Mouse (Mus musculus) midbrain, embryonic 16.5 days (tissue): Measurements from ENCODE around the gene Ptpro. TPM values are rescaled to one million over a fixed set of nuclear protein-coding genes. Genes with fewer than 3 reads are reported as not detected.

Experiments
- ATAC-seq: fragments of 200-750 bp; cut with Nextera tagmentation; 2 replicates; pipeline ENCODE4 v1.8.0; 2017; ENCODE audit warnings: moderate TSS enrichment
- H3K27ac ChIP-seq: fragments of 300-500 bp; sonication (generic); 2 replicates; pipeline ENCODE4 v1.5.1; 2014; ENCODE audit warnings: mild to moderate bottlenecking, low read length, mixed read lengths
- H3K27me3 ChIP-seq: fragments of 300-500 bp; sonication (generic); 2 replicates; pipeline ENCODE4 v1.6.1; 2014; ENCODE audit warnings: low read depth, low read length, mixed read lengths; ENCODE audit not compliant: control insufficient read depth, insufficient read depth
- H3K36me3 ChIP-seq: fragments of 300-500 bp; sonication (generic); 2 replicates; pipeline ENCODE4 v1.6.1; 2014; ENCODE audit warnings: mild to moderate bottlenecking, low read length, moderate library complexity, mixed read lengths; ENCODE audit not compliant: control insufficient read depth, insufficient read depth
- H3K4me1 ChIP-seq: fragments of 300-500 bp; sonication (generic); 2 replicates; pipeline ENCODE4 v1.6.1; 2014; ENCODE audit warnings: mild to moderate bottlenecking, low read length, mixed read lengths; ENCODE audit not compliant: control insufficient read depth, insufficient read depth
- H3K4me2 ChIP-seq: fragments of 300-500 bp; sonication (generic); 2 replicates; pipeline ENCODE4 v1.6.1; 2014; ENCODE audit warnings: mild to moderate bottlenecking, low read length, mixed read lengths
- H3K4me3 ChIP-seq: fragments of 300-500 bp; sonication (generic); 2 replicates; pipeline ENCODE4 v1.5.1; 2014; ENCODE audit warnings: low read depth, mild to moderate bottlenecking, low read length, moderate library complexity, mixed read lengths
- H3K9ac ChIP-seq: fragments of 300-500 bp; sonication (generic); 2 replicates; pipeline ENCODE4 v1.6.1; 2014; ENCODE audit warnings: low read depth, low read length, mixed read lengths
- H3K9me3 ChIP-seq: fragments of 300-500 bp; sonication (generic); replicated peaks from 2 replicates; pipeline ENCODE4 v1.6.1; 2014; ENCODE audit warnings: mild to moderate bottlenecking, low read length, mixed read lengths; ENCODE audit not compliant: control insufficient read depth, poor library complexity, severe bottlenecking
- WGBS: fragments of 180-500 bp; shearing (Covaris S2); extraction: QIAGEN DNeasy Blood & Tissue Kit; methylation state at CpG from one replicate; pipeline ENCODE4 v1.1.7; 2014; 5-methylcytosine and 5-hydroxymethylcytosine counted together
- polyA plus RNA-seq: library from polyadenylated mRNA; unstranded; fragments of >200 nt; fragmentation: Nextera tagmentation; extraction: Ambion mirVana; gene quantifications from 2 replicates; pipeline ENCODE4 v1.2.1, GENCODE M21; 2015

The Ptpro gene
- polyA plus RNA-seq, 1 experiment from 2014 or later, result 73.7 TPM

GRCm38 (mm10) chr6:137343688-137344441 lies 91.7 kb downstream of the Ptpro start:
- ATAC-seq, result no peak
- WGBS, result 63% methylated on average over 5 of the region's 5 CpGs
- H3K9ac ChIP-seq, result no peak overlapping the region

DNA sequence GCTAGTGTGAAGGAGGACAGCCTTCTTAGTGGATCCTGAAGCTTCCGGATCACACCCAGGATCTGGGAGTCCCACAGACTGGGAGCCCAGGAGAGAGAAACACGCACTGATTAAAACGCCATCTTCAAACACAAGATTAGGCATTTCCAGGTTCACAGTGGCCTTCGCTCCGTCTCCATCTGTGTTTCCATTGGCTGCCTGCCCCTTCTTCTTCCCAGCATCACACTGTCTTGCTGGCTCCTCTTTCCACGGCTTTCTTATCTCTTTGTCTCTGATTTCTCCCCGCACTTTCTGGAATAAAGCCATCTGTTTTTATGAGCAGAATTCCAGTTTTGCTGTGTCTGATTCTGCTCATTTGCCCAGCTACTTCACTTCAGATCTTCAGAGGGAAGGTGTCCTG lies 108.0 kb downstream of the Ptpro start:
- Histone ChIP-seq H3K36me3 (no peaks in the 10 kb centered on the region), H3K27ac (no peak overlapping the region), H3K9ac (no peak overlapping the region), H3K4me3 (no peak overlapping the region), H3K4me2 (no peak overlapping the region), H3K9me3 (no peaks in the 10 kb centered on the region), H3K4me1 (peaks cover 20% of the 10 kb centered on the region), H3K27me3 (no peaks in the 10 kb centered on the region)
- 80% methylated on average over 7 of the region's 7 CpGs for WGBS
- ATAC-seq, result no peak

More at GRCm38 (mm10) chr6:137343688-137344441, 91.7 kb downstream of the Ptpro start:
- H3K4me3 ChIP-seq, result no peak overlapping the region
- H3K4me1 ChIP-seq, result no peaks in the 10 kb centered on the region
- H3K36me3 ChIP-seq, result no peaks in the 10 kb centered on the region
- no peaks in the 10 kb centered on the region for H3K9me3 ChIP-seq
- H3K4me2 ChIP-seq, result no peak overlapping the region
- H3K27ac ChIP-seq, result no peak overlapping the region
- no peaks in the 10 kb centered on the region for H3K27me3 ChIP-seq

DNA sequence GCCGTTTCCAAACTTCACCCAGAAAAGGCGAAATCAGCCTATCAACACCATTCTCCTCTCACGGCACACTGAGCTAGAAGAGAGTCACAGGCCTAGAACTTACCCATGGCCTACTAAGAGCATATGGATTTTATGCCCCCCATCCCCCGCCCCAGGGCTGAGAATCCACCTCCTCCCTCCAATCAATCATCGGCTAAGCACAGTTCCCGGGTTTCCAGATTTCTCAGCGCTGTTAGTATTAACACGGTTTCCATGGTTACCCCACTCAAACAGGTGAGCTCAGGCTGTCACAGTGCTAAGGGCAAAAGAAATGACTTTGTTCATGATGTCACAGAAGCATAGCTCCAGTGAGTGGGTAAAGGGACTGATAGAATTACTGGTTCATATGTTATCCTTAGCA lies 110.1 kb downstream of the Ptpro start:
- H3K4me1 ChIP-seq, result peaks cover 18% of the 10 kb centered on the region
- no peak overlapping the region for H3K4me3 ChIP-seq
- H3K27me3 ChIP-seq, result no peaks in the 10 kb centered on the region
- ATAC-seq, result peak; percentile 85
- H3K9ac ChIP-seq, result no peak overlapping the region
- no peaks in the 10 kb centered on the region for H3K9me3 ChIP-seq
- WGBS, result 49% methylated on average over 8 of the region's 8 CpGs
- H3K36me3 ChIP-seq, result no peaks in the 10 kb centered on the region
- H3K4me2 ChIP-seq, result no peak overlapping the region
- peak overlapping the region; percentile 26; the same call in 1 of the 2 replicates for H3K27ac ChIP-seq

GRCm38 (mm10) chr6:137364681-137365080 lies 112.6 kb downstream of the Ptpro start:
- no peak overlapping the region for H3K27ac ChIP-seq
- H3K4me1 ChIP-seq, result peaks cover 18% of the 10 kb centered on the region
- no peaks in the 10 kb centered on the region for H3K9me3 ChIP-seq
- no peak overlapping the region for H3K9ac ChIP-seq
- H3K4me3 ChIP-seq, result no peak overlapping the region
- no peak overlapping the region for H3K4me2 ChIP-seq
- ATAC-seq, result no peak; the same call in 1 of the 2 replicates
- 45% methylated on average over 5 of the region's 5 CpGs for WGBS
- H3K36me3 ChIP-seq, result peaks cover 2% of the 10 kb centered on the region; the same call in 1 of the 2 replicates
- H3K27me3 ChIP-seq, result no peaks in the 10 kb centered on the region

- Histone ChIP-seq H3K4me2 (no peak overlapping the region), H3K27me3 (no peaks in the 10 kb centered on the region), H3K4me1 (peaks cover 18% of the 10 kb centered on the region), H3K9ac (no peak overlapping the region), H3K9me3 (no peaks in the 10 kb centered on the region), H3K27ac (no peak overlapping the region), H3K36me3 (peaks cover 2% of the 10 kb centered on the region; the same call in 1 of the 2 replicates), H3K4me3 (no peak overlapping the region)
- WGBS, result 80% methylated on average over 2 of the region's 2 CpGs
- no peak for ATAC-seq
These were observed 113.5 kb downstream of the Ptpro start for GRCm38 (mm10) chr6:137365637-137366036.

DNA sequence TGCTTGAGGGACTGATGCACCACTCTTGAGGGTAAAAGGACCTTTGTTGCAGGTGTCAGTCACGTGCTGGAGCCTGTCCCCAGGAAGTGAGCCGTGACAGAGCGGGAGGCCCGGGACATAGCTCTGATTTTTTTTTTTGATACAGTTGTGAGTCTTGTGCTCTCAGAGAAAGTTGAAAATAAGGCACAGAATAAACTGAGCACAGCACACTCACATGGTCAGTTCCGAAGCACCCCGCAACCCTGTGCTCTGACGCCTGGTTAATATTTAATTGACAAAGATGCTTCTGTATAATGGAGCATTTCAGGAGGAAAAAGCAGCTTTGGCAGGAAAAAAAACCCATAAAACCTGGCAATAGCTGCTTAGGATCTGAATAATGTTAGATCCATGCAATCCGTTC lies 118.6 kb downstream of the Ptpro start:
- Histone ChIP-seq H3K9me3 (no peaks in the 10 kb centered on the region), H3K9ac (no peak overlapping the region), H3K4me2 (no peak overlapping the region), H3K27me3 (no peaks in the 10 kb centered on the region), H3K4me3 (no peak overlapping the region), H3K27ac (no peak overlapping the region), H3K36me3 (peaks cover 2% of the 10 kb centered on the region; the same call in 1 of the 2 replicates), H3K4me1 (no peaks in the 10 kb centered on the region)
- no peak for ATAC-seq
- 64% methylated on average over 8 of the region's 8 CpGs for WGBS

DNA sequence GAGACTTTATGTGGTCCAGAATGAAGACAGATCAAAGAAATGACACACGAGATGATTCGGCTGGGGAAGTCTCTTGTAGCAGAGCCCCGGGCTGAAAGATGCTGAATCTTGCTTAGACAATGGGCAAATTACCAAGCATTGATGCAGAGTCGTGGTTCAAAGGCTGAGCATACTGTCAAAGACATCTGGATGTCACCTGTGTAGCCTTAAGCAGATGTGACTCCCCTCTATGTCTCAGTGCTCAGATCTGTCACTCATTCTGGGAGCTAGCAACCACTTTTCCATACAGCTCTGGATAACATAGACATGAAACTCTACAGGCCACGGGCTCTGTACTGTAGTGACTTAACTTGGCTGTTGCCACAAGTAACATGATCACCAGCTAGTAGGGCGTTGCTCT lies 119.3 kb downstream of the Ptpro start:
- WGBS, result 57% methylated on average over 6 of the region's 6 CpGs
- H3K36me3 ChIP-seq, result peaks cover 2% of the 10 kb centered on the region; the same call in 1 of the 2 replicates
- ATAC-seq, result peak; percentile 84
- H3K27me3 ChIP-seq, result no peaks in the 10 kb centered on the region
- no peak overlapping the region for H3K9ac ChIP-seq
- no peak overlapping the region for H3K27ac ChIP-seq
- no peaks in the 10 kb centered on the region for H3K4me1 ChIP-seq
- H3K4me2 ChIP-seq, result no peak overlapping the region
- no peak overlapping the region for H3K4me3 ChIP-seq
- H3K9me3 ChIP-seq, result no peaks in the 10 kb centered on the region

DNA sequence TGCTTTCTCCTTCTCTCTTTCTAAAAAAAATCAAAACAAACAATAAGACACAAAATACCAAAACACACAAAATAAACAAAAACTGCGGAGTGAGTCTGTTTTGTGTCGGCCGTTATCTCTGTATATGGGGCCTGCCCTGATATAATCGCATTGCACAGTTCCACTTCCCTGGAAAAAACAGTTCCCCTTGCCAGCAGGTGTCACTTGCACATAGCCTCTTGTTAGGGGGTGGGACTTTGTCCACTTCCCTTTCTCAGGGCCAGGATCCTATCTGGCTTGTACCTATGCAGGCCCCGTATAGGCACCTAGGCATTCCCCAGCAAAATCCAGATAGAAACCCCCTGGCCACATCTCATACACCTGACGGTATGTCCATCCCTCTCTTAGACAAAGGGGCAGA lies 121.8 kb downstream of the Ptpro start:
- 89% methylated on average over 6 of the region's 6 CpGs for WGBS
- H3K27ac ChIP-seq, result no peak overlapping the region
- H3K4me3 ChIP-seq, result no peak overlapping the region
- no peaks in the 10 kb centered on the region for H3K27me3 ChIP-seq
- no peaks in the 10 kb centered on the region for H3K36me3 ChIP-seq
- no peaks in the 10 kb centered on the region for H3K4me1 ChIP-seq
- H3K4me2 ChIP-seq, result no peak overlapping the region
- no peaks in the 10 kb centered on the region for H3K9me3 ChIP-seq
- H3K9ac ChIP-seq, result no peak overlapping the region
- ATAC-seq, result no peak

DNA sequence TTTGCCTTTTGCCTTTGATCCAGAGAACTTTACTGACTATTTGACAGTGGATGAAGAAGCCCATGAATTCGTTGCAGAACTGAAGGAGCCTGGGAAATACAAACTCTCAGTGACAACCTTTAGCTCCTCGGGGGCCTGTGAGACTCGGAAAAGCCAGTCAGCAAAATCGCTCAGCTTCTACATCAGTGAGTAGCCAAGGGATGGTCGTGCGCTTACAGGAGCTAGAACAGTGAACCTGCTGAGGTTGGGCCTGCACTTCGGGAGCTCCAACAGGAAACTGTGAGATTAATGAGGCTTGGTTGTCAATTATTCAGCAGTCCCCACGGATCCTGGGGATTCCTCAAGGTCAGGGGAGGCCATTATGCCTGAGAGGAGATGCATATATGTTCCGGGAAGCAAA lies 130.4 kb downstream of the Ptpro start:
- Histone ChIP-seq H3K9me3 (no peaks in the 10 kb centered on the region), H3K27me3 (no peaks in the 10 kb centered on the region), H3K4me1 (no peaks in the 10 kb centered on the region), H3K27ac (0 out of 2 replicates have a peak overlapping the region, but pooled peaks have one; percentile 10), H3K4me2 (no peak overlapping the region), H3K4me3 (no peak overlapping the region), H3K36me3 (peaks cover 5% of the 10 kb centered on the region), H3K9ac (no peak overlapping the region)
- WGBS, result 43% methylated on average over 9 of the region's 9 CpGs
- ATAC-seq, result peak; percentile 58; the same call in 1 of the 2 replicates
